In genomic region chr10:71284131-71284510, GRCm38 (mm10) we compare ENCODE assay signal across 8 mouse cellular contexts. TPM values are rescaled to one million over a fixed set of nuclear protein-coding genes. Genes with fewer than 3 reads are reported as not detected.
DNase-seq lines count a peak whose midpoint lies in the region; ATAC-seq and TF ChIP-seq lines count a peak whose summit lies in the region.

No protein-coding gene starts in this region.

- ATAC-seq in kidney, postnatal 0 days (replicated peaks; ENCODE audit: low FRiP score, low read depth), result no peak
- no peak for ATAC-seq in embryonic facial prominence, embryonic 11.5 days (replicated peaks; ENCODE audit: insufficient number of reproducible peaks, low FRiP score, low TSS enrichment, low read depth)
- ATAC-seq in hindbrain, postnatal 0 days, result no peak
- no peak for ATAC-seq in midbrain, postnatal 0 days (ENCODE audit: low FRiP score)
- no peak for ATAC-seq in monocyte, adult 5-6 weeks (replicated peaks; ENCODE audit: insufficient number of reproducible peaks, low FRiP score, low TSS enrichment, poor library complexity, severe bottlenecking)

- 11% methylated on average over 8 of the region's 8 CpGs for WGBS in kidney, postnatal 0 days
- 21% methylated on average over 8 of the region's 8 CpGs for WGBS in embryonic facial prominence, embryonic 11.5 days
- WGBS in hindbrain, postnatal 0 days, result 6% methylated on average over 8 of the region's 8 CpGs
- WGBS in midbrain, postnatal 0 days, result 9% methylated on average over 8 of the region's 8 CpGs

- no peak for DNase-seq in kidney, postnatal 0 days (ENCODE audit: low spot score)
- no peak for DNase-seq in kidney, postnatal 36 days
- peak; percentile 12 for DNase-seq in embryonic facial prominence, embryonic 11.5 days (ENCODE audit: low spot score)
- DNase-seq in hindbrain, postnatal 0 days (ENCODE audit: low spot score), result no peak
- DNase-seq in midbrain, postnatal 0 days (ENCODE audit: low spot score), result no peak
- DNase-seq in cerebellum, adult 8-10 months, result no peak
- no peak for DNase-seq in left cerebral cortex, postnatal 4 days

- H3K4me3 ChIP-seq in kidney, postnatal 0 days (replicated peaks; ENCODE audit: low read depth, low read length), result peak overlapping the region; percentile 93
- peak overlapping the region; percentile 92 for H3K4me3 ChIP-seq in embryonic facial prominence, embryonic 11.5 days (ENCODE audit: low read depth, low read length)
- H3K4me3 ChIP-seq in hindbrain, postnatal 0 days (ENCODE audit: low read length), result peak overlapping the region; percentile 99
- peak overlapping the region; percentile 61 for H3K4me3 ChIP-seq in midbrain, postnatal 0 days (ENCODE audit: low read depth, low read length)

- no peak overlapping the region for H3K27ac ChIP-seq in kidney, postnatal 0 days
- no peak overlapping the region for H3K27ac ChIP-seq in embryonic facial prominence, embryonic 11.5 days (replicated peaks; ENCODE audit: low read depth, low read length)
- H3K27ac ChIP-seq in hindbrain, postnatal 0 days, result peak overlapping the region; percentile 91
- peak overlapping the region; percentile 88 for H3K27ac ChIP-seq in midbrain, postnatal 0 days (ENCODE audit: low read depth, low read length)

- no peaks in the 10 kb centered on the region; the same call in 1 of the 2 replicates for H3K4me1 ChIP-seq in kidney, postnatal 0 days (replicated peaks; ENCODE audit: insufficient read depth, low read length)
- H3K4me1 ChIP-seq in embryonic facial prominence, embryonic 11.5 days (ENCODE audit: control insufficient read depth, insufficient read depth, low read length), result peaks cover 3% of the 10 kb centered on the region; the same call in 1 of the 2 replicates
- H3K4me1 ChIP-seq in hindbrain, postnatal 0 days (ENCODE audit: insufficient read depth, low read length), result peaks cover 5% of the 10 kb centered on the region; the same call in 1 of the 2 replicates
- peaks cover 11% of the 10 kb centered on the region for H3K4me1 ChIP-seq in midbrain, postnatal 0 days (ENCODE audit: insufficient read depth, low read length)

- peak overlapping the region; percentile 85 for H3K9ac ChIP-seq in kidney, postnatal 0 days (ENCODE audit: low read depth, low read length)
- peak overlapping the region; percentile 94 for H3K9ac ChIP-seq in embryonic facial prominence, embryonic 11.5 days (replicated peaks; ENCODE audit: low read length)
- peak overlapping the region; percentile 97 for H3K9ac ChIP-seq in hindbrain, postnatal 0 days (replicated peaks; ENCODE audit: low read length)
- peak overlapping the region; percentile 75 for H3K9ac ChIP-seq in midbrain, postnatal 0 days (replicated peaks; ENCODE audit: low read length, poor library complexity, severe bottlenecking)

- no peaks in the 10 kb centered on the region for H3K36me3 ChIP-seq in kidney, postnatal 0 days (ENCODE audit: insufficient read depth, low read length)
- no peaks in the 10 kb centered on the region; the same call in 1 of the 2 replicates for H3K36me3 ChIP-seq in embryonic facial prominence, embryonic 11.5 days (replicated peaks; ENCODE audit: control insufficient read depth, insufficient read depth, low read depth, low read length)
- H3K36me3 ChIP-seq in hindbrain, postnatal 0 days (ENCODE audit: insufficient read depth, low read length), result no peaks in the 10 kb centered on the region
- no peaks in the 10 kb centered on the region for H3K36me3 ChIP-seq in midbrain, postnatal 0 days (ENCODE audit: insufficient read depth, low read length)

- no peaks in the 10 kb centered on the region for H3K27me3 ChIP-seq in kidney, postnatal 0 days (ENCODE audit: insufficient read depth, low read length)
- no peaks in the 10 kb centered on the region for H3K27me3 ChIP-seq in embryonic facial prominence, embryonic 11.5 days (ENCODE audit: control insufficient read depth, insufficient read depth, low read length)
- no peaks in the 10 kb centered on the region for H3K27me3 ChIP-seq in hindbrain, postnatal 0 days (ENCODE audit: insufficient read depth, low read length)
- no peaks in the 10 kb centered on the region for H3K27me3 ChIP-seq in midbrain, postnatal 0 days (ENCODE audit: insufficient read depth, low read length)

- intact Hi-C loops in left cerebral cortex, postnatal 4 days (cut with DNase I), result no loop called here

- no peak for TF ChIP-seq CTCF in kidney, postnatal 0 days (IDR thresholded peaks at IDR 0.05; ENCODE audit: low read depth)
- no peak for TF ChIP-seq CTCF in hindbrain, postnatal 0 days (IDR thresholded peaks at IDR 0.05; ENCODE audit: low read depth)
- TF ChIP-seq CTCF in midbrain, postnatal 0 days (IDR thresholded peaks at IDR 0.05), result no peak

- peak overlapping the region; percentile 78 for H3K4me2 ChIP-seq in kidney, postnatal 0 days (ENCODE audit: low read length)
- H3K4me2 ChIP-seq in embryonic facial prominence, embryonic 11.5 days (ENCODE audit: low read depth, low read length), result peak overlapping the region; percentile 71
- H3K4me2 ChIP-seq in hindbrain, postnatal 0 days (ENCODE audit: low read depth, low read length), result peak overlapping the region; percentile 72
- peak overlapping the region; percentile 63 for H3K4me2 ChIP-seq in midbrain, postnatal 0 days (ENCODE audit: low read depth, low read length, poor library complexity, severe bottlenecking)

- H3K9me3 ChIP-seq in kidney, postnatal 0 days (replicated peaks; ENCODE audit: low read length), result no peaks in the 10 kb centered on the region
- no peaks in the 10 kb centered on the region for H3K9me3 ChIP-seq in embryonic facial prominence, embryonic 11.5 days (replicated peaks; ENCODE audit: control insufficient read depth, low read length)
- no peaks in the 10 kb centered on the region for H3K9me3 ChIP-seq in hindbrain, postnatal 0 days (ENCODE audit: low read length)
- no peaks in the 10 kb centered on the region for H3K9me3 ChIP-seq in midbrain, postnatal 0 days (ENCODE audit: low read length)

RNA-seq across cellular contexts. Expression of gene Ube2d1, which starts 0.9 kb away (rescaled TPM):
- polyA plus RNA-seq in kidney, postnatal 0 days (2015; fragmentation: Nextera tagmentation; extraction: Ambion mirVana), result 56.4 and 58.0 TPM in 2 replicates
- 149 and 158 TPM in 2 replicates for polyA plus RNA-seq in embryonic facial prominence, embryonic 11.5 days (2014; fragmentation: Nextera tagmentation; extraction: Ambion mirVana)
- total RNA-seq in hindbrain, postnatal 0 days (2014; rRNA removed), result 58.8 and 72.3 TPM in 2 replicates
- 126 and 145 TPM in 2 replicates for polyA plus RNA-seq in hindbrain, postnatal 0 days (2015; fragmentation: Nextera tagmentation; extraction: Ambion mirVana)
- 91.4 and 100 TPM in 2 replicates for total RNA-seq in midbrain, postnatal 0 days (2014; rRNA removed)
- polyA plus RNA-seq in midbrain, postnatal 0 days (2015; fragmentation: Nextera tagmentation; extraction: Ambion mirVana), result 175 and 179 TPM in 2 replicates
- 19.4 to 37.4 TPM (median 31.1 TPM) in 3 replicates for total RNA-seq in monocyte, adult 5-6 weeks (2017)
- total RNA-seq in left cerebral cortex, postnatal 4 days (2021), result 100 to 1,000 TPM; 126 to 141 TPM

RNA-seq across cellular contexts. Expression of gene Tfam, which starts 46.0 kb away (rescaled TPM):
- polyA plus RNA-seq in kidney, postnatal 0 days (2015; fragmentation: Nextera tagmentation; extraction: Ambion mirVana), result 75.2 and 77.9 TPM in 2 replicates
- 119 and 125 TPM in 2 replicates for polyA plus RNA-seq in embryonic facial prominence, embryonic 11.5 days (2014; fragmentation: Nextera tagmentation; extraction: Ambion mirVana)
- 13.1 and 14.4 TPM in 2 replicates for total RNA-seq in hindbrain, postnatal 0 days (2014; rRNA removed)
- 39.0 and 39.1 TPM in 2 replicates for polyA plus RNA-seq in hindbrain, postnatal 0 days (2015; fragmentation: Nextera tagmentation; extraction: Ambion mirVana)
- total RNA-seq in midbrain, postnatal 0 days (2014; rRNA removed), result 14.1 and 16.7 TPM in 2 replicates
- 37.9 and 43.5 TPM in 2 replicates for polyA plus RNA-seq in midbrain, postnatal 0 days (2015; fragmentation: Nextera tagmentation; extraction: Ambion mirVana)
- total RNA-seq in monocyte, adult 5-6 weeks (2017), result 75.9 to 134 TPM (median 89.0 TPM) in 3 replicates
- total RNA-seq in left cerebral cortex, postnatal 4 days (2021), result 10 to 100 TPM; 43.4 to 45.3 TPM

Comparison
In these comparisons a context has a peak if more than half of its experiments do, and no peak if none do; other contexts are left out.
1. H3K27ac ChIP-seq: peak in hindbrain, postnatal 0 days (single experiment) and midbrain, postnatal 0 days (single experiment); none in kidney, postnatal 0 days (single experiment) and embryonic facial prominence, embryonic 11.5 days (single experiment).
2. Peak in every context shown above with its lines, with median percentiles within 50 percentile points of each other: H3K4me2 ChIP-seq, H3K4me3 ChIP-seq and H3K9ac ChIP-seq.